Comparison of ENCODE assay signal across 21 mouse cellular contexts in the genomic region with DNA sequence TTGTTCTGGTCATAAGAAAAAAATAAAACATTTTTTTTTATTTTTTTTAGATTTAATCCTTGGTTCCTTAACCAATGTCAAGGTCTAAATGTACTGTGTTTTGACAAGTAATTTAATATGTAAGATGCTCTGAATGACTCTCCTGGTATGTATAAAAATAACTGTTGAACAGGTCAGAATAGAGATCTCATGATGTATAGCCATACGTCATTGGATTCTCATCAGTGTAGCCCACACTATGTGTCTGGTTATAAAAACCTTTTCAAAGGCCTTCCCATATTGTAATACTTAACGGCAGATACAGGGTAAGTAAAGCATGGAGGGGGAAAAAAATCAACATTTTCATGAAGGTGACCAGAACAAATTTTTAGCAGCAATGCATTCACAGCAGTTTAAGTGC. TPM values are rescaled to one million over a fixed set of nuclear protein-coding genes. Genes with fewer than 3 reads are reported as not detected.
DNase-seq lines count a peak whose midpoint lies in the region; ATAC-seq and TF ChIP-seq lines count a peak whose summit lies in the region.
"Had no signal": no experiment of that assay in that cellular context is flagged by ENCODE, and none has a peak within 500 bp of the region (broad histone marks: within the 10 kb centered on the region; RNA-seq: fewer than 3 reads in every experiment).

No protein-coding gene starts in this region.

- H3K9me3 ChIP-seq in embryonic facial prominence, embryonic 11.5 days (replicated peaks; ENCODE audit: control insufficient read depth, low read length): no peaks in the 10 kb centered on the region
- H3K9me3 ChIP-seq in embryonic facial prominence, embryonic 10.5 days: no peaks in the 10 kb centered on the region
- H3K9me3 ChIP-seq in midbrain, embryonic 11.5 days (ENCODE audit: control insufficient read depth, low read length): no peaks in the 10 kb centered on the region
- H3K9me3 ChIP-seq in midbrain, postnatal 0 days (ENCODE audit: low read length): no peaks in the 10 kb centered on the region
- H3K9me3 ChIP-seq: G1E had no signal

- H3K4me2 ChIP-seq in embryonic facial prominence, embryonic 11.5 days (ENCODE audit: low read depth, low read length): no peak overlapping the region
- no peak overlapping the region for H3K4me2 ChIP-seq in midbrain, embryonic 11.5 days
- H3K4me2 ChIP-seq in midbrain, postnatal 0 days (ENCODE audit: low read depth, low read length, poor library complexity, severe bottlenecking): no peak overlapping the region

- no peaks in the 10 kb centered on the region for H3K4me1 ChIP-seq in embryonic facial prominence, embryonic 11.5 days (ENCODE audit: control insufficient read depth, insufficient read depth, low read length)
- H3K4me1 ChIP-seq in embryonic facial prominence, embryonic 10.5 days: peaks cover 12% of the 10 kb centered on the region; the same call in 1 of the 2 replicates
- H3K4me1 ChIP-seq in midbrain, embryonic 11.5 days (ENCODE audit: control insufficient read depth, insufficient read depth, low read length): no peaks in the 10 kb centered on the region
- H3K4me1 ChIP-seq in midbrain, postnatal 0 days (ENCODE audit: insufficient read depth, low read length): no peaks in the 10 kb centered on the region

- H3K27ac ChIP-seq in embryonic facial prominence, embryonic 11.5 days (replicated peaks; ENCODE audit: low read depth, low read length): no peak overlapping the region
- H3K27ac ChIP-seq in embryonic facial prominence, embryonic 10.5 days (replicated peaks): no peak overlapping the region
- H3K27ac ChIP-seq in midbrain, embryonic 11.5 days (ENCODE audit: low read depth, low read length): no peak overlapping the region
- H3K27ac ChIP-seq in midbrain, postnatal 0 days (ENCODE audit: low read depth, low read length): no peak overlapping the region

- WGBS in embryonic facial prominence, embryonic 11.5 days: 73% methylated on average over 2 of the region's 2 CpGs
- 77% methylated on average over 2 of the region's 2 CpGs for WGBS in embryonic facial prominence, embryonic 10.5 days
- WGBS in midbrain, embryonic 11.5 days: 88% methylated on average over 2 of the region's 2 CpGs
- WGBS in midbrain, postnatal 0 days: 89% methylated on average over 2 of the region's 2 CpGs

- DNase-seq in embryonic facial prominence, embryonic 11.5 days (ENCODE audit: low spot score): no peak
- no peak for DNase-seq in embryonic facial prominence, embryonic 10.5 days (ENCODE audit: low spot score)
- DNase-seq in midbrain, embryonic 11.5 days (ENCODE audit: low spot score, missing footprints): peak; percentile 67
- DNase-seq in midbrain, postnatal 0 days (ENCODE audit: low spot score): no peak
- DNase-seq: adrenal gland, adult 2 months; adrenal gland, adult 8-10 months; adrenal gland, postnatal 10 days; adrenal gland, postnatal 14 days; adrenal gland, postnatal 25 days; adrenal gland, postnatal 36 days; B cell, adult 2 months; cerebellum, adult 11 months; cerebellum, adult 11-12 months; cerebellum, adult 18-20 months had no signal

- peak; percentile 62; the same call in 1 of the 2 replicates for ATAC-seq in embryonic facial prominence, embryonic 11.5 days (replicated peaks; ENCODE audit: insufficient number of reproducible peaks, low FRiP score, low TSS enrichment, low read depth)
- no peak for ATAC-seq in midbrain, embryonic 11.5 days (ENCODE audit: low FRiP score)
- no peak for ATAC-seq in midbrain, postnatal 0 days (ENCODE audit: low FRiP score)
- ATAC-seq: activated CD4-positive, CD25-positive, alpha-beta regulatory T cell, adult 4 months; CD4-positive, CD25-positive, alpha-beta regulatory T cell, adult 4 months; Patski had no signal

- no peaks in the 10 kb centered on the region for H3K36me3 ChIP-seq in embryonic facial prominence, embryonic 11.5 days (replicated peaks; ENCODE audit: control insufficient read depth, insufficient read depth, low read depth, low read length)
- H3K36me3 ChIP-seq in embryonic facial prominence, embryonic 10.5 days (replicated peaks): no peaks in the 10 kb centered on the region
- H3K36me3 ChIP-seq in midbrain, embryonic 11.5 days (ENCODE audit: control insufficient read depth, insufficient read depth, low read length): no peaks in the 10 kb centered on the region
- H3K36me3 ChIP-seq in midbrain, postnatal 0 days (ENCODE audit: insufficient read depth, low read length): no peaks in the 10 kb centered on the region
- H3K36me3 ChIP-seq: G1E had no signal

- H3K9ac ChIP-seq in embryonic facial prominence, embryonic 11.5 days (replicated peaks; ENCODE audit: low read length): no peak overlapping the region
- no peak overlapping the region for H3K9ac ChIP-seq in midbrain, embryonic 11.5 days (ENCODE audit: low read length)
- no peak overlapping the region for H3K9ac ChIP-seq in midbrain, postnatal 0 days (replicated peaks; ENCODE audit: low read length, poor library complexity, severe bottlenecking)

- no peaks in the 10 kb centered on the region for H3K27me3 ChIP-seq in embryonic facial prominence, embryonic 11.5 days (ENCODE audit: control insufficient read depth, insufficient read depth, low read length)
- H3K27me3 ChIP-seq in embryonic facial prominence, embryonic 10.5 days (replicated peaks; ENCODE audit: low read depth, poor library complexity, severe bottlenecking): no peaks in the 10 kb centered on the region
- no peaks in the 10 kb centered on the region for H3K27me3 ChIP-seq in midbrain, embryonic 11.5 days (ENCODE audit: control insufficient read depth, insufficient read depth, low read length)
- H3K27me3 ChIP-seq in midbrain, postnatal 0 days (ENCODE audit: insufficient read depth, low read length): no peaks in the 10 kb centered on the region
- H3K27me3 ChIP-seq: CH12.LX had no signal

- TF ChIP-seq CTCF in midbrain, postnatal 0 days (IDR thresholded peaks at IDR 0.05): no peak

- no peak overlapping the region for H3K4me3 ChIP-seq in embryonic facial prominence, embryonic 11.5 days (ENCODE audit: low read depth, low read length)
- no peak overlapping the region for H3K4me3 ChIP-seq in embryonic facial prominence, embryonic 10.5 days
- H3K4me3 ChIP-seq in midbrain, embryonic 11.5 days (ENCODE audit: low read depth, low read length): no peak overlapping the region
- H3K4me3 ChIP-seq in midbrain, postnatal 0 days (ENCODE audit: low read depth, low read length): no peak overlapping the region

RNA-seq across cellular contexts. Expression of gene Alx1, which starts 19.6 kb away (rescaled TPM):
- 186 and 220 TPM in 2 replicates for polyA plus RNA-seq in embryonic facial prominence, embryonic 11.5 days (2014; fragmentation: Nextera tagmentation; extraction: Ambion mirVana)
- polyA plus RNA-seq in embryonic facial prominence, embryonic 10.5 days (2016; fragmentation: Nextera tagmentation; extraction: Ambion mirVana): 67.7 and 110 TPM in 2 replicates
- 7.7 and 9.7 TPM in 2 replicates for polyA plus RNA-seq in midbrain, embryonic 11.5 days (2014; fragmentation: Nextera tagmentation; extraction: Ambion mirVana)
- total RNA-seq in midbrain, postnatal 0 days (2014; rRNA removed): not detected in 2 replicates
- 0.38 and 0.60 TPM in 2 replicates for polyA plus RNA-seq in midbrain, postnatal 0 days (2015; fragmentation: Nextera tagmentation; extraction: Ambion mirVana)
- total RNA-seq: adrenal gland, adult 18-20 months; adrenal gland, adult 2 months; adrenal gland, adult 8-10 months; adrenal gland, postnatal 14 days; adrenal gland, postnatal 25 days; adrenal gland, postnatal 36 days; CH12.LX; MEL had no signal
- polyA plus RNA-seq: activated CD4-positive, CD25-positive, alpha-beta regulatory T cell, adult 4 months; adrenal gland, adult 2 months; CD4-positive, CD25-positive, alpha-beta regulatory T cell, adult 4 months; G1E; Patski had no signal
